Mouse (Mus musculus) frontal cortex, adult (tissue): Measurements from ENCODE around the gene Brd3.
"Not testable (repeated sequence)": the region's sequence is repeated elsewhere in the genome, so short reads cannot be mapped to it uniquely, and the experiment has no call there.

Experiments
- ATAC-seq: cut with Nextera tagmentation; 2 replicates; pipeline ENCODE4 v1.9.2; 2017; ENCODE audit warnings: mild to moderate bottlenecking, moderate library complexity, mixed read lengths; ENCODE audit not compliant: low TSS enrichment

The Brd3 gene

DNA sequence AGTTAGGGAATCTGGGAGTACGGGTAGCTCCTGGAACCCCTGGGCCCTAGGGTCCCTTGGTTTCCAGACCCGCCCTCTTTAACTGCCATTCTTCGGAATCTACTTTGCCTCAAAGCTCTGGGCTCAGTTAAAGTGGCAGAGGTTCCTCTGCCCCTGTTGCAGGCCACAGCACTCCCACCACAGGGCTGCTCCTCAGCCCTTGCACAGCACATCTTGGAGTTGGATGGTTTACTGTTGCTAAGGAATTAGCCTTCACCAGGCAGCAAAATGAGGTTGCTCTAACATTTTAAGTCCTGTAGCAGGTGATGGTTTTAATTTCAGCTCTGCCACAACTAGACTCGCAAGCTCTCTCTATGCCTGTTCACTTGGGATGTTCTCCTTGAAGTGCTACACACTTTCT lies at the start of gene Brd3:
TSS of gene Brd3 (minus strand) at position 101 of the 400 bp plus-strand sequence.
- no peak for ATAC-seq

DNA sequence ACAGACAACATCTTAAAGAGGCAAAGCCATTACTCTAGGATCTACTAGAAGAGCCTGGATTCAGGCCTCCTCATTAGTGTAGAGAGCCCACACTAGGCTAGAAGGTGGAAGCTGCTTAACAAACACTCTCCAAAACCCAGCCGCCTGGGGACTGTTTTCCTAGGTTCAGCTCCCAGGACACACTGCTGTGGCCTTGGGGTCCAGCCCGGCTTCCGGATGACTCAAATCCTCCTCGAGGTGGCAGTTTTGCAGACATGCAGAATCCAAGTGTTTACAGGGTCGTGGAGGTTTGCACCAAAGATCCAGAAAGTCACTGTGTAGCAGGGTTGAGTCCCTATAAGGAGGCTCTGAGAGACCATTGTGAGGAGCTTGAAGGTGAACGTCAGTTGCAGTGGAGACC lies 49.5 kb upstream of the Brd3 start:
- ATAC-seq, result no peak

DNA sequence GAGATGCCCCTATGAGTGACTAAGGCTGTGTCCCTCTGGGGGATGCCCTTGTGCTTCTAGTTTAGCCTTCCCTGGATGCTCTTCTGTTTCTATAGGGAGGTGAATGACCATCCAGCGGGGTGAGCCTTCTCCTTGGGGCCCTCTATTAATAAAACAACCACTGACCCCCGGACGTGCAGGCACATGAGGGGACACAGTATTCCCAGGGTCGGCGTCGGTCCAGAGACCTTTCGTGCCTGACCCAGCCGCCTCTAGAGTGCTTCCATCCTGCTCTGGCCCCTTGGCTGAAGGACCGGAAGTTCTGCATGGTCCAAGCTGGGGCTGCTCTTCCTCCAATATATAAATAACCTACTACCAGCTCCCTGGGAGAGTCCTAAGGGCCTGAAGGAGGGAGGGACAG lies 46.8 kb upstream of the Brd3 start:
- no peak for ATAC-seq

DNA sequence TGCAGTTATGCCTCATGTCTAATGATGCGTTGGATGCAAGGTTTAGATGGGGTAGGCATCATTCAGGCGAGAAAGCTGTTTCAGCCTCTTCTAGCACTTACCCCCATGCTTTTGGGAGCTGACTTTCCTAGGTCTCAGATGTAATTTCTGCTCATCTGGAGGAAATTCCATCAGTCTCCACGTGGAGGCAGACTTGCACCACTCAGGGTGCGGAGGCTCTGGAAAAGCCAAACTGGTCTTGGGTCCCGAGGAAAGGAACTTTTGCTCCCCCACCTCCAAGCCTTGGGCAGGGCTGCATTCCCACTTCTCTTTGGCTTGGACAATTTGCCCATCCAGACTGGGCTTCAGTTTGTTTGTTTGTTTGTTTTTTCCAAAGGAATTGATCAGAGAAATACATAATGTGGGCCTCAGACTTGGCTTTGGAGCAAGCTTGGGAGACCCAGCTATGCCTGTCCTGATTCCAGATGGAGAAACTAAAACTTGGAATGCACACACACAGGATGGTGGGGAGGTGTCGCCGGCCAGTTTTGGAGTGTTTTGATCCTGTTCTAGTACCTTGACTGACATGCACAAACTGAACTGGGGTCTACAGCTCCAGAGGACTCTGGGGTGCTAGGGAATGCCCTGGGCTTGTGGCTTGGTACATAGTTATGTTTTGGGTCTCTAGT lies 45.3 kb upstream of the Brd3 start:
- ATAC-seq, result no peak

DNA sequence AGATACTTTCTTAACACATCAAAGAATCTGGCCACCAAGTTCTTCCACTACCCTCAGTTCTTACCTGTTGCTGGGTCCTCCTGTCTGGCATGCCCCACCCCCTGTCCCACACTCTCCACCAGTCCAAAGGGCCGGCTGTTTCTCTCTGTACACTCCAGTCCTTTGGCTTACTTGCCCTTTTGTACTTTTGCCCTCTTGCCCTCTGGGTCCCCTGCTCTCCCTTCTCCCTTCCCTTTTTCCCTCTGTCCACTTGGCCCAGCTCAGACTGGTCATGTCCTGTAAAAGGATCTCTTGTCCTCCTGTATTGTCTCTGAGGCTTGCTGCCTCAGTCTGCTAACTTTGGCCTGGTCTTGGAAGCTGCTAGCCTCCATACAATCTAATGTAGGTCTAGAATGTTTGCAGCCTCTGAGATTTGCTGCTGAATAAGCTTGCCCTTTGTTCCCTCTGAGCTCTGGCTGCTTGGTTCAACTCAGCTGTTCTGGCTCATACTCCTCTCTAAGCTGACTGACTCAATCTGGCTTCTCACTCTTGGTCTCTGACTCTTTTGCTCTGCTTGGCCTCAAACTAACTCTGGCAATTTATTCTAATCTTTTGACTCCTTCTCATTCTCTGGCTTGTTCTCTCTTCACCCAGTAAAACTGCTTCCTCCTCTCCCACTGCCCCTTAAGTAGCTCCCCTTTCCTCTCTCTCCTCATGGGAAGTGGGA lies 41.4 kb upstream of the Brd3 start:
- ATAC-seq, result no peak

DNA sequence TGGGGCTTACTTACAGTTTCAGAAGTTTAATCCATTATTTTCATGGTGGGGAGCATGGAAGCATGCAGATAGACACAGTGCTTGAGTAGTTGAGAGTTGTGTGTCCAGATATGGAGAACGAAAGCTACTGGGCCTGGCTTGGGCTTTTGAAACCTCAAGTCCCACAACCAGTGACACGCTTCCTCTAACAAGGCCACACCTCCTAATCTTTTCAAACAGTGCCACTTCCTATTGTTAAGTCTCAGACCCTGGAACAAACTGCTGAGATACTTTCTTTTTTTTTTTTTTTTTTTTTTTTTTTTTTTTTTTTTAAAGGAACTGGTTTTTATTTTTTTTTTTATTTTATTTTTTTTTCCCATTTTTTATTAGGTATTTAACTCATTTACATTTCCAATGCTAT lies 40.5 kb upstream of the Brd3 start:
- no peak for ATAC-seq

DNA sequence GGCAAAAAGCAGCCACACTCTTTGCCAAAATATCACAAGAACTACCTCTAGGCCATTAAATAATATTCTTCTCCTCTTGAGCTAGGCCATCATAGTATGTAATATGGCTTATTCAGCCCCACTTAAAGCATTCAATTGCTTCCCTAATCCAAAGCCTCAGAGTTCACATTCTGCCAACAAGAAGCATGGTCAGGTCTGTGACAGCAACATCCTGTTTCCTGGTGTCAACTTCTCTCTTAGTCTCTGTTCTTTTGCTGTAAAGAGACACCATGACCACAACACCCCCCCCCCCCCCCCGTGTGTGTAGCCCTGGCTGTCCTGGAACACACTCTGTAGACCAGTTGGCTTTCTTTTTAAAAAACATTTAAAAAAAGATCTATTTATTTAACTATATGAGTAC lies 39.9 kb upstream of the Brd3 start:
- ATAC-seq, result no peak

DNA sequence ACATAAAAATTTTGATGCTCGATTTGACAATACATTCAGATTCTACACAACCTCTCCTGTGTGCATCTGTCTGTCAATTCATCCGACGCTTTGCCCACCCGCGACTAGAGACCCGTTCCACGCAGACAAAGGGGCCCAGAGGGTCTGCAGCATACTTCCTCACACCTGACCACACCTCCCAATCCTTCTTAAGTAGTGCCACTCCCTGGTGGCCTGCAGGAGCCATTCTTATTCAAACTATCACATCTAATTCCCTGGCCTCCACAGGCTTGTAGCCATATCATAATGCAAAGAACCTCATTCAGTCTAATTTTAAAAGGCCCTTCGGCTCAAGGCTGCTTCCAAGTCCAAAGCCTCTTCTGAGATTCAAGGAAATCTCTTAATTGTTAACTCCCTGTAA lies 38.6 kb upstream of the Brd3 start:
- ATAC-seq, result not testable (repeated sequence)

DNA sequence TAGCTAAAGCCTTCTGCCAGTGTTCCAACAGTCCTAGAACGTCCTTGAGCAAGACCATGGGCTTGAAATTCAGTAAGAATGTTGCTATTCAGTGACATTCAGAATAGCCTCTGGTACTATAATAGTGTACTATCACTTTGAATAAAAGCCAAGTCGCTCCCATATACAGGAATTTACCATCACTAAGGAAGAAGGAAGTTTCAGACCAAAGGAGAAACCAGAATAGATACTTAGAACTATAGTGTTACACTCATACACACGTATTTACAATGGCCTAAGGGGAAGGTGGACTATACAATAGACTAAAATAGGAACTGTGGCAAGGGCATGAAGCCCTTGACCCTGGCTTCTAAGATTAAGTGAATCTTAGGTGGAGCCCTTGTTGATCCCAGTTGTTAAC lies 38.1 kb upstream of the Brd3 start:
- ATAC-seq, result not testable (repeated sequence)

DNA sequence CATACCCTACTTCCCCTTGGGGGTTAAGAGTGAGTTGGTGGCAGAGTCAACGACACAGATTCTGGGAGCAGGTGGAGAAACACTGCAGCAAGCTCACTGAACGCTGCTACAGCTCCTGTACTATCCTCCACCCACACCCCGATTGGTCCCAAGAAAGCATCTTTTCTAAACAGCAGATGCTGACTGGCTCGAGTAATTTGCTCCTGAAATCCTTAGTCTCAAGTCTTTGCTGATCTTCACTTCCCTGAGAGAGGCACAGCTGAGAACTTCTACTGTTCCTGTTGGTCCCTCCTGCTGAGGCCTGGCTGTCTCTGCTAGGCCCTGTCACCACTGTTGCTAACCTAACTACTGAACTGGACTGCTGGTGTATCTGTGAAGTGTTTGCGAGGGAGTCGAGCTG lies 37.2 kb upstream of the Brd3 start:
- 0 out of 2 replicates have a peak, but pooled peaks have one; percentile 28 for ATAC-seq

DNA sequence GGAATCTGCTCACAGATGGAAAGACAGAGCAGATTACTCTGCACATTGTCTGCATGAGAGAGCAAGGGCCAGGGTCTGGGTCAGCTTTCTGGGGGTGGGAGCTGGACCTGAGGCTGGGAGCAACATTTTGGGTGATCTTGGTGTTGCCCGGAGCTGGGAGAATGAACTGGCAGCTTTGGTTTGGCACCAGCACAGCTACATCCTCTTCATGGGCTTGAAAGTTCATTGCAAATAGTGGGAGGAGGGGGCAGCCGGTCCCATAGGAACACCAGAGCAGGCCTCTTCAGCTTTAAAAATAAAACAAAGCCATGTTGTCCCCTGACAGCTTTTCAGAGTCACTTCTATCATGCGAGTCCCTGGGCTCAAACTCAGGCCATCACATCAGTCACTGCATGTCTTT lies 33.8 kb upstream of the Brd3 start:
- no peak for ATAC-seq

DNA sequence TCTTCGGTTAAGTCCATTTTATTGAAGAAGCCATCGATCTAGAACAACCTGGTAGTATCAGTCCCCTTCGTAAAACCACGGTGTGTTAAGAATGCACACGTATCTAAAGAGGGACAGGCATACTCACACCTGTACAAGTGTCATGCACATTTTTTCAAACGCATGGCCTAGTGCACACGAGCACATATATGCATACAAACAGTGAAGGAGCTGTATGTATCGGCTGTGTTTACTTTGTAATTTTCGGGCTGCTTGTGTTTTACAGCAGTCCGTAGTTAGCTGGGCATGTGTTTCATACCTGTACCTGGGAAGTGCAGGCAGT lies 33.0 kb upstream of the Brd3 start:
- 0 out of 2 replicates have a peak, but pooled peaks have one; percentile 9 for ATAC-seq

DNA sequence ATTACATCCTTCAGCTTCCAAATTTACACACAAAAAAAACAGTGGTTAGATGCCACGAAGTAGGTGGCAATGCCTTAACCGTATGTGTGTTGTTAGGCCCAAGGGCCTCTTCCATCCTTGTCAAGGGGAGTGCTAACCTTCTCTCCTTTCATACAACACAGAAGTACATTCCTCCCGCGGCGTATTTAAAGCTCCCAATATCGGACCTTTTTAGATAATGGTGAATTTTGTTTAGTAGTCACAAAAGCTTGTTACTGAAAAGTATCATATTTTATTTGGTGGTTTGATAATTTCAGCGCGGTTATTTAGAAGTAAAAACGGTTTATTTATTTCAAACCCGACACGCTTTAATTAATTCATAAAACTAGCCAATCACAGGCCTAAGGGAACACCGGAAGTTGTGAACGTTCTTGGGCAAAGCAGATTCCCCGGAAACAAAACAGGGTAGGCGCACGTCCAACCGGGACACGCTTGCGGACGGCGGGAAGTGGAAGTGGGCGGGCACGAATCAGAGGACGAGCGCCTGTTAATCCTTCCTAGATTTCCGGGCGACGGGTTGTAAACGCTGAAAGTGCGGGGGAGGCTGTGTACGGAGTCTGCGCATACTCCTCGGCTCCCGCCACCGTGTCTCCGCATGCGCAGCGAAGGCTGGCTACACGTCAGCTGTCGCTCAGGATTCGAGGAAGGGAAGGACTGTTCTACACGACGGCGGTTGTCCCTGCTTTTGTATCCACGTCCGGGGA lies 32.5 kb upstream of the Brd3 start:
- peak; percentile 96 for ATAC-seq

DNA sequence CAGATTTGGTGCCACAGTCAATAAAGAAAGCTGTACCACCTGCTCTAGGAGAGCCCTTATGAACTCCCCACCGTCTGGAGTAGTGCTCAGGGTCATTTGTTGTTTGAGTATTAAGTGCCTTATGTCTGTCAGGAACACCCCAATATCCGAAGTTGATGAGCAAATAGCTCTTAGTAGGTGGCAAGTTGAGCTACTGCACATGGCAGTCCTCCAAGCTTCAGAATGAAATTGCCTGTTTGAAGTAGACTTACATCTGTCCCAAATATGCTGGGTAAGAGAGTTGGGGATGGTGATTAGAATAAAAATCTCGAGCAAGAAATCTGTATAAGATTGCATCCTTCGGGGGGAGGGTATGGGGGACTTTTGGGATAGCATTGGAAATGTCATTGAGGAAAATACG lies 31.9 kb upstream of the Brd3 start:
- no peak for ATAC-seq

DNA sequence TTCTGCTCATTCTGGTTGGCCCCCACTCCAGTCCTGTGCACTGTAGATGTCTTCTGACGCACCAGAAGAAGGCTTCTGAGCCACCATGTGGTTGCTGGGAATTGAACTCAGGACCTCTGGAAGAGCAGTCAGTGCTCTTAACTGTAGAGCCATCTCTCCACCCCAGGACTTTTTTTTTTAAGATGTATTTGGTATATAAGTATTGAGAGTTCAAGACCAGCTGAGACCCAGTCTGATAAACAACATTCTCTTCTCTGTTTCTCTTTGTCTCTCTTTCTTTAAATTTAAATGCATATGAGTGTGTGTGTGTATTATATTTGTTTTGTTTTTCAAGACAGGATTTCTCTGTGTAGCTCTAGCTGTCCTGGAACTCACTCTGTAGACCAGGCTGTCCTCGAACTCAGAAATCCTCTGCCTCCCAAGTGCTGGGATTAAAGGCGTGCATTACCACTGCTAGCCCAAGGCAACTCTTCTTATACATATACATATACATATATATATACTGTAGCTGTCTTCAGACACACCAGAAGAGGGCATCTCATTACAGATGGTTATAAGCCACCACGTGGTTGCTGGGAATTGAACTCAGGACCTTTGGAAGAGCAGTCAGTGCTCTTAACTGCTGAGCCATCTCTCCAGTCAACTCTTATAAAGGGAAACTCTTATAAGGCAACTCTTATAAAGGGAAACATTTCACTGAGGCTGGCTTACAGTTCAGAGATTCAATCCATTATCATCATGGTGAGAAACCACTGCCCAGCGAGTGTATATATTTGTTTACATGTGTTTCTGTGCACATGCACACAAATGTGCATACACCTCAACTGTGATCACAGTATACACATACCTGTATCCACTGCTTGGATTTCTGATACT lies 31.2 kb upstream of the Brd3 start:
- not testable (repeated sequence) for ATAC-seq

DNA sequence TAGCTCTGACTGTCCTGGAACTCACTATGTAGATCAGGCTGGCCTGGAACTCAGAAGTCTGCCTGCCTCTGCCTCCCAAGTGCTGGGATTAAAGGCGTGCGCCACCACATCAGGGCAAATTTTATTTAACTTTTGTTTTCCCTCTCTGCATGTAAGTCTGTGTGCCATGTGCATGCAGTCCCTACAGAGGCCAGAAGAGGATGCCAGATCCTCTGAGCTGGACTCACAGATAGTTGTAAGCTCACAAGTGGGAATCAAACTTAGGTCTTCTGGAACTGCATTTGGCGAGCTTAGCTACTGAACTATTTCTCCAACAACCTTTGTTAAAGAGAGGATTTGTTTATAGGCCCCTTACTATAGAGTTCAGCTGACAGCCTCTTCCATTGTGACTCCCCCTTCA lies 10.8 kb upstream of the Brd3 start:
- ATAC-seq, result no peak

DNA sequence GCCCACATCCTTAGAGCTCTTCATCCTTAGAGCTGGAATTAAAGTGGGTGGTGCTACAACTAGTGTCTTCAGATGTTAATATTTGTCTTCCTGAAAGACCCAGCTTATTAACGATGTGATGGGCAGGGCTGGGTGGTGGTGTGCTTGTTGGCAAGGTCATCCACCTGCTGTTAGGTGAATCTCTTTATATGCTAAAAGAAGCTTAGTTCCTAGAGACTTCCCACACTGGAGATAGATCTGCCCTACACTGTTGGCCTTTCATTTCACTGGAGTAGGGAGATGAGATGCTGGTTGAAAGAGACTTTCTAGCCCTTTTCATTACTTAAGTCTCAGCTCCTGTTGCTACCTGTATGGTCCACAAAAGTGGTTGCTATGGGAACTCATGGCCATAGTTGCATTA lies 8.8 kb upstream of the Brd3 start:
- no peak for ATAC-seq

DNA sequence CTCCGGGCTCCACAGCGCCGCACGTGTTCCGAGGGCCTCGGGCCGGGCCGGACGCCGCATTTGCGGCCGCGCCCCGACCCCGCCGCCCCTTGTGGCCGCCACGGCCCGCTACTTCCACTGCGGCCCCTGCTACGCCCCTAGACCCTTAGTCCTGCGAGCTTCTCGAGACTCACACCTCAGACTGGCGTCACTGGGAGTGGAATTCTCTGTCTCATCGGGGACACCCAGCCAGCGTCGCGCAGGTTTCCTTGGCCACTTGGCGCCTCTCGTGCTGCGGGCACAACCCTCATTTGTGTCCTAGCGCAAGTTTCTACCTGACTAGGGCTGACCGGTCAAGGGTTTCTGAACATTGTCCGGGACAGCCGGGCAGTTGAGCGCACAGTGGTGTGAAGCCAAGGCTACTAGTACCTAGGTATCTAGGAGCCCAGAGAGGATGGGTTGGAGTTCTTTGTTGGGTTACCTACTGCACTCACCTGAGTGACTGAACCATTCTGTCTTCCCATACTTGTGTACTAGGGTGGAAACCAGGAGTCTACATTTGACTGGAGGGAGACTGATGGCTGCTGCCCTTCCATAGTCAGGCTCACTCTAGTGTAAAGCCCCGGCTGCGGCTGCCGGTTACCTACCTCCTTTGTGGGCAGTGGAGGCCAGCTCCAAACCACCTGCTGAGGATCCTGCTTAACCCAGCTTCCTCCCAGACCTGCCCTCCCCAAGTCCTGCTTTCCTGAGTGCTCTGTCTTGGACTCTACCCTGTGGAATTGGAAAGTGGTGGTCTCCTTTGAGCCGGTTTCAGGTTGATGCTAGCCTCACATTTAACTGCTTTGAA lies 8.1 kb upstream of the Brd3 start:
- peak; percentile 10; the same call in 1 of the 2 replicates for ATAC-seq

DNA sequence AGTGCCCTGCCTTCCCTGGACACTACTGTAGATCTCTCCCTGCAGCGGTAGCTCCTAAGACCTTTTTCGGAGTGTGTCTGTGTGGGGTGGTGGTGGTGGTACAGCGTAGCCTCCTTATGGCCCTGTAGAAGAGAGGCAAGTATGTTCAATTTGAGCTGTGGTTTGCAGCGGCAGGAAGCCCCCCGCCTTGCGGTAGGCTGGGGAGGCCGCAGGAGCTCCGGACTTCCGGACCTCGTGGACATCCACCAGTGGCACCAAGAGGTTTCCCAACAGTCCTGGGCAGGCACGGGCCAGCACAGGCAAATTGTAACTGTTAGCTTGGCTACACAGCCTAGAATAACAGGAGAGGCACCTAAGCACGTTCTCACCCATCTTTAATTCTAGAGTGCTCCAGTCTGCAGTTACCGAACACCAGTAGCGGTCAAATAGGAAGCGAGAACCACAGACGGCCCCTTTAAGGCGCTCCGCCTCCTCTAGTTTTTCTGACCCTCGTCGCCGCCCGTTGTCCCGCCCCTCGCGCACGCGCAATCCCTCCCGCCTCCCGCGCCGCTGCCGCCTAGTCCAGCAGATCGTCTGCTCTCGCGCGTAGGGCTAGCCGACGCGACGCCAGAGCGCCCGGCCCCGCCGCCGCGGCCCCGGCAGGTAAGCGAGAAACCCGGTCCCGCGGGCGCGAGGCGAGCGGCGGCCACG lies 7.3 kb upstream of the Brd3 start, which contains the start of gene Wdr5:
TSS of gene Wdr5 (plus strand) at position 519 of the 690 bp plus-strand sequence.
- ATAC-seq, result peak; percentile 88

DNA sequence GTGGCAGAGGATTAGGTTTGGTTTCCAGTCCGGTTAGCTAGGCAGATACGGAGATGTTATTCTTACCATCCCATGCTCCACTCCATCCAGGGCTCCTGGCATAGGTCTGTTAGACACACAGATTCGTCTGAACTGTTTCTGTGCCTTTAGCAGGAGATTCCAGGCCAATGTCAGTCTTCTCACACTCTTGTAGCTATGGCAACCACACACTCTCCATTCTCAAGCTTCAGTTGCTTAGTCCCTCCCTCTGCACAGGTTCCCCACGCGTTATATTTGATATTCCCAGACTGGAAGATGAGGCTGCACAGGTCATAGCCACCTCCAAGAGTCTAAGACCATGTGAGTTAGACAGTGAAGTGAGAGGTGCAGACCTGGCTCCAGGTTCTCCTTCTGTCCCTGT lies 6.4 kb upstream of the Brd3 start:
- ATAC-seq, result no peak
